Mouse (Mus musculus) brain, embryonic 14.5 days (tissue): ENCODE measurements around the gene 6820408C15Rik.

Experiments used
- CTCF ChIP-seq: fragments of 200-500 bp; IDR thresholded peaks from 2 replicates; pipeline ENCODE4 v1.5.1; 2012; ENCODE audit warnings: inconsistent platforms, mild to moderate bottlenecking, moderate library complexity, borderline replicate concordance; ENCODE audit not compliant: insufficient read depth, insufficient read length; ENCODE audit errors: extremely low read depth
- POLR2A ChIP-seq: fragments of 200-500 bp; IDR thresholded peaks from 2 replicates; pipeline ENCODE4 v1.6.1; 2012; ENCODE audit warnings: mild to moderate bottlenecking, inconsistent platforms, borderline replicate concordance; ENCODE audit not compliant: poor library complexity, insufficient read depth, insufficient read length, severe bottlenecking; ENCODE audit errors: extremely low read depth

DNA sequence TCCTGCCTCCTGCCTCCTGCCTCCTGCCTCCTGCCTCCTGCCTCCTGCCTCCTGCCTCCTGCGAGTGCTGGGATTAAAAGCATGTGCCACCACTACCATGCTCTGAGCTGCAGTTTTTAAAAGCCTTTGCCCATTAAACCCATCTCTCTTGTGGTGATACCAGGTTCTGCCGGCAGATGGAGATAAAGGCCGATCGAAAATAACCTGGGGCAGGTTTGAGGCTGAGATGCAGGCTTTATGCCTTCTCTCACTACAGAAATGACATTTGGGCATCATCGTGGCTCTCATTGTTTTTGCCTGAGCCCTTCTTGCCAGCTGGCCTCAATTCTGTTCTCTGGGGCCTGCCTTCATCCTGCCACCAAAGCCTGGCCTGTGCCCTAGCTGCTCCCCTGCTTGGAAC, 34.9 kb downstream of the 6820408C15Rik start:
- TF ChIP-seq CTCF, result peak; percentile 73; the same call in 1 of the 2 replicates
- TF ChIP-seq POLR2A, result no peak
